Mouse (Mus musculus) heart, embryonic 14.5 days (tissue): ENCODE data around the gene Mrgprb2. TPM values are rescaled to one million over a fixed set of nuclear protein-coding genes. Genes with fewer than 3 reads are reported as not detected.

Experiments
- ATAC-seq: fragments of 200-750 bp; cut with Nextera tagmentation; 2 replicates; pipeline ENCODE4 v1.8.0; 2017; ENCODE audit warnings: low read depth, moderate TSS enrichment; ENCODE audit not compliant: insufficient number of reproducible peaks, insufficient read depth, low FRiP score
- H3K27ac ChIP-seq, 2 experiments: fragments of 200-500 bp in 1 of 2; fragments of 300-500 bp in 1 of 2; sonication (generic) in 1 of 2; replicated peaks in 1 of 2; 2 replicates each; pipeline ENCODE4 v1.5.1; 2012 to 2014; ENCODE audit warnings: low read depth in 2 of 2, low read length in 2 of 2, control low read depth in 1 of 2, mild to moderate bottlenecking in 1 of 2, mixed read lengths in 1 of 2; ENCODE audit not compliant: control insufficient read depth in 1 of 2, insufficient read depth in 1 of 2
- H3K27me3 ChIP-seq: fragments of 300-500 bp; sonication (generic); 2 replicates; pipeline ENCODE4 v1.6.1; 2014; ENCODE audit warnings: mild to moderate bottlenecking, low read length, control low read depth; ENCODE audit not compliant: control insufficient read depth, insufficient read depth
- H3K36me3 ChIP-seq: fragments of 300-500 bp; sonication (generic); 2 replicates; pipeline ENCODE4 v1.6.1; 2014; ENCODE audit warnings: mild to moderate bottlenecking, control low read depth, low read length, mixed read lengths; ENCODE audit not compliant: control insufficient read depth, insufficient read depth
- H3K4me1 ChIP-seq, 2 experiments: fragments of 200-500 bp in 1 of 2; fragments of 300-500 bp in 1 of 2; sonication (generic) in 1 of 2; 2 replicates each; pipeline ENCODE4 v1.6.1; 2012 to 2014; ENCODE audit warnings: low read length in 2 of 2, control low read depth in 1 of 2, mixed read lengths in 1 of 2; ENCODE audit not compliant: control insufficient read depth in 2 of 2, insufficient read depth in 2 of 2
- H3K4me2 ChIP-seq: fragments of 300-500 bp; sonication (generic); 2 replicates; pipeline ENCODE4 v1.6.1; 2014; ENCODE audit warnings: mild to moderate bottlenecking, low read length
- H3K4me3 ChIP-seq, 2 experiments: fragments of 200-500 bp in 1 of 2; fragments of 300-500 bp in 1 of 2; sonication (generic) in 1 of 2; 2 replicates each; pipeline ENCODE4 v1.5.1; 2012 to 2014; ENCODE audit warnings: low read length in 2 of 2, mild to moderate bottlenecking in 2 of 2, control low read depth in 1 of 2, low read depth in 1 of 2, moderate library complexity in 1 of 2; ENCODE audit not compliant: control insufficient read depth in 1 of 2, insufficient read depth in 1 of 2
- H3K9ac ChIP-seq: fragments of 300-500 bp; sonication (generic); 2 replicates; pipeline ENCODE4 v1.6.1; 2014; ENCODE audit warnings: mild to moderate bottlenecking, low read length
- H3K9me3 ChIP-seq: fragments of 300-500 bp; sonication (generic); 2 replicates; pipeline ENCODE4 v1.6.1; 2016; ENCODE audit warnings: low read length, control low read depth; ENCODE audit not compliant: control insufficient read depth
- polyA plus RNA-seq: library from polyadenylated mRNA; unstranded; fragments of >200 nt; fragmentation: Nextera tagmentation; extraction: Ambion mirVana; gene quantifications from 2 replicates; pipeline ENCODE4 v1.2.1, GENCODE M21; 2014

Gene Mrgprb2
- polyA plus RNA-seq, result not detected in 2 replicates

DNA sequence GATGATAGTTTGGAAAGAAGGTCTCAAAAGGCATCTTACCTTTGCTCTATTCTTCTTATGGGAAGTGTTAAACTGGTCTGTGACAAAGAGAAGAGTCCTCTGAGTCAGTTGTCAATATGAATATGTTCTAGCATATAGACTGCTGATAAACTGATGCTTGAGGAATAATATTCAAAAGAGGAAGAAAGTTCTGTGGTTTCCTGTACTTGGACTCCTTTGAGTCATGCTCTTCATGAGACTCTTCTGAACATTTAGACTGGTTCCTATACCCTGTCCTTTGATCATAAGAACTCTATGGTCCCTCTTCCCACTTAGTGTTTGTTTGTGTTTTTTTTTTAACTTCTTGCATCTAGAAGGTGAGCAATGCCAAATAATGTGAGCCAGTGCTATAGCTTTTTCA lies at the start of gene Mrgprb2:
TSS of gene Mrgprb2 (minus strand) at position 101 of the 400 bp plus-strand sequence.
- Histone ChIP-seq H3K27ac (no peak within 1 kb of the TSS), H3K4me3 (no peak within 1 kb of the TSS), H3K4me2 (no peak within 1 kb of the TSS), H3K4me1 (no peaks in the 10 kb centered on the region), H3K27me3 (no peaks in the 10 kb centered on the region), H3K36me3 (no peaks in the 10 kb centered on the region), H3K9ac (no peak within 1 kb of the TSS), H3K9me3 (peaks cover 7% of the 10 kb centered on the region; the same call in 1 of the 2 replicates)
- ATAC-seq, result no peak

Other genes starting within 250 kb of the Mrgprb2 start
- gene Mrgprb8, start 169.6 kb downstream of the Mrgprb2 start, polyA plus RNA-seq, result not detected in 2 replicates
- gene Mrgprb1, start 101.7 kb downstream of the Mrgprb2 start, polyA plus RNA-seq, result not detected in 2 replicates
- not detected in 2 replicates for gene Mrgprx2, start 58.8 kb downstream of the Mrgprb2 start, polyA plus RNA-seq
- gene Mrgprb3, start 85.7 kb upstream of the Mrgprb2 start, polyA plus RNA-seq, result not detected in 2 replicates
- gene Zdhhc13, start 230.9 kb upstream of the Mrgprb2 start, polyA plus RNA-seq, result 34.6 and 36.2 TPM in 2 replicates